In genomic region chr9:45412700-45413477, GRCm38 (mm10) we compare ENCODE assay signal across 10 mouse cellular contexts. TPM values are rescaled to one million over a fixed set of nuclear protein-coding genes. Genes with fewer than 3 reads are reported as not detected.
"Had no signal": no experiment of that assay in that cellular context is flagged by ENCODE, and none has a peak within 500 bp of the region (broad histone marks: within the 10 kb centered on the region; RNA-seq: fewer than 3 reads in every experiment).

No protein-coding gene starts in this region.

- H3K27ac ChIP-seq: intestine, embryonic 15.5 days; limb, embryonic 12.5 days; limb, embryonic 15.5 days; liver, embryonic 14.5 days; neural tube, embryonic 12.5 days; neural tube, embryonic 15.5 days; stomach, embryonic 15.5 days had no signal

- H3K27me3 ChIP-seq: intestine, embryonic 15.5 days; neural tube, embryonic 12.5 days; stomach, embryonic 15.5 days had no signal

- H3K9ac ChIP-seq: intestine, embryonic 15.5 days; limb, embryonic 12.5 days; limb, embryonic 15.5 days; liver, embryonic 14.5 days; liver, postnatal 0 days; lung, embryonic 14.5 days; neural tube, embryonic 12.5 days; neural tube, embryonic 15.5 days; stomach, embryonic 15.5 days had no signal

- H3K36me3 ChIP-seq: intestine, embryonic 15.5 days; limb, embryonic 12.5 days; limb, embryonic 15.5 days; midbrain, embryonic 10.5 days; neural tube, embryonic 12.5 days; neural tube, embryonic 15.5 days; stomach, embryonic 15.5 days had no signal

- H3K4me1 ChIP-seq: limb, embryonic 12.5 days had no signal

- H3K4me3 ChIP-seq: intestine, embryonic 15.5 days; neural tube, embryonic 12.5 days; neural tube, embryonic 15.5 days; stomach, embryonic 15.5 days had no signal

- H3K9me3 ChIP-seq: intestine, embryonic 15.5 days; limb, embryonic 12.5 days; limb, embryonic 15.5 days; midbrain, embryonic 10.5 days; neural tube, embryonic 12.5 days; neural tube, embryonic 15.5 days; stomach, embryonic 15.5 days had no signal

RNA-seq across cellular contexts. Expression of gene Dscaml1, which starts 13.5 kb away (rescaled TPM):
- polyA plus RNA-seq: liver, embryonic 14.5 days; liver, postnatal 0 days had no signal
